Mouse (Mus musculus): ENCODE results near the gene Nlgn3. TPM values are rescaled to one million over a fixed set of nuclear protein-coding genes. Genes with fewer than 3 reads are reported as not detected.
"Not testable (repeated sequence)": the region's sequence is repeated elsewhere in the genome, so short reads cannot be mapped to it uniquely, and the experiment has no call there.

The Nlgn3 gene
- polyA plus RNA-seq, 1 experiment from 2014 or later, result 7.8 TPM

DNA sequence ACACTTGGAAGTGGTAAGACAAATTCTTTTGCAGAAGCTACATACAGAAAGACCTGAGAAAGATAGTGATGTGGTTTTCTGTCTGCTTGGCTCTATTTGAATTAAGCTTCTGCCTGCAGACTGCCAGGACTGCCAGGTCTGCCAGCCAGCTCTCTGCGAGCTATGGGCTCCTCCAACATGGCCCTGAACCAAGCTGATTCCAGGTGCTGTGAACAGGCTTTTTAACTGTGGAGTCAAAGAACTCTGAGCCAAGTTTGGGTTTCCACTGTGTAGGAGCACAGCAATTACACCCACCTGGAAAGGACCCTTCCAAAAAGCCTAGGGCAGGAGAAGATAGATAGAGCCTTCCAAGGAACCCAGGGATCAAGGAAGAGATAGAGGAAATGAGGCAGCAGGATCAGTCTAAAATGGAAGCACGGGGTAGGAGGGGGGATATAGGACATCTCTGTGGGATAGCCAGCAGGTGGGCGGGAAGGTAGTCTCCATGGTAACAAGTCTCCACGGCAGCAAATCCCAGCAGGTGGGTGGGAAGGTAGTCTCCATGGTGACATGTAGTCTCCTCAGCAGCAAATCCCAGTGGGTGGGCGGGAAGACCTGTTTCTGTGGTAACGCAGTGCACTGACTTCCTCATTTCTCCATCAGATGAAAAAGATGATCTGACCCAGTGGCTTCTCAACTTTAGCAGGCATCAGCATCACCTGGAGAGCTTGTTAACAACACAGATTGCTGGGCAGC, 14.8 kb downstream of the Nlgn3 start:
- H3K4me3 ChIP-seq, result no peak overlapping the region
- H3K9me3 ChIP-seq (replicated peaks), result no peaks in the 10 kb centered on the region
- 37% methylated on average over 6 of the region's 6 CpGs for WGBS
- no peak overlapping the region; the same call in 1 of the 2 replicates for H3K27ac ChIP-seq (replicated peaks)
- H3K4me1 ChIP-seq, result peaks cover 14% of the 10 kb centered on the region
- peaks cover 94% of the 10 kb centered on the region for H3K27me3 ChIP-seq (ENCODE audit: low read depth, poor library complexity, severe bottlenecking)
- DNase-seq (ENCODE audit: low spot score), result peak; percentile 44
- peaks cover 36% of the 10 kb centered on the region for H3K36me3 ChIP-seq

DNA sequence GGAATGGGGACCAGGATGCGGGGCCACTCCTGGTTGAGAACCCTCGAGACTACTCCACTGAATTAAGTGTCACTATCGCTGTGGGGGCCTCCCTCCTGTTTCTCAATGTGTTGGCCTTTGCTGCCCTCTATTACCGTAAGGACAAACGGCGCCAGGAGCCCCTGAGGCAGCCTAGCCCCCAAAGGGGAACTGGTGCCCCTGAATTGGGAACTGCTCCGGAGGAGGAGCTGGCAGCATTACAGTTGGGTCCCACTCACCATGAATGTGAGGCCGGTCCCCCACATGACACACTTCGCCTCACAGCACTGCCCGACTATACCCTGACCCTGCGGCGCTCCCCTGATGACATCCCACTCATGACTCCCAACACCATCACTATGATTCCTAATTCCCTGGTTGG, 20.8 kb downstream of the Nlgn3 start:
- Histone ChIP-seq H3K9me3 (replicated peaks) (no peaks in the 10 kb centered on the region), H3K27me3 (ENCODE audit: low read depth, poor library complexity, severe bottlenecking) (peaks cover 75% of the 10 kb centered on the region), H3K36me3 (peaks cover 37% of the 10 kb centered on the region), H3K27ac (replicated peaks) (no peak overlapping the region), H3K4me3 (no peak overlapping the region), H3K4me1 (no peaks in the 10 kb centered on the region)
- DNase-seq (ENCODE audit: low spot score), result no peak
- 90% methylated on average over 12 of the region's 12 CpGs for WGBS

DNA sequence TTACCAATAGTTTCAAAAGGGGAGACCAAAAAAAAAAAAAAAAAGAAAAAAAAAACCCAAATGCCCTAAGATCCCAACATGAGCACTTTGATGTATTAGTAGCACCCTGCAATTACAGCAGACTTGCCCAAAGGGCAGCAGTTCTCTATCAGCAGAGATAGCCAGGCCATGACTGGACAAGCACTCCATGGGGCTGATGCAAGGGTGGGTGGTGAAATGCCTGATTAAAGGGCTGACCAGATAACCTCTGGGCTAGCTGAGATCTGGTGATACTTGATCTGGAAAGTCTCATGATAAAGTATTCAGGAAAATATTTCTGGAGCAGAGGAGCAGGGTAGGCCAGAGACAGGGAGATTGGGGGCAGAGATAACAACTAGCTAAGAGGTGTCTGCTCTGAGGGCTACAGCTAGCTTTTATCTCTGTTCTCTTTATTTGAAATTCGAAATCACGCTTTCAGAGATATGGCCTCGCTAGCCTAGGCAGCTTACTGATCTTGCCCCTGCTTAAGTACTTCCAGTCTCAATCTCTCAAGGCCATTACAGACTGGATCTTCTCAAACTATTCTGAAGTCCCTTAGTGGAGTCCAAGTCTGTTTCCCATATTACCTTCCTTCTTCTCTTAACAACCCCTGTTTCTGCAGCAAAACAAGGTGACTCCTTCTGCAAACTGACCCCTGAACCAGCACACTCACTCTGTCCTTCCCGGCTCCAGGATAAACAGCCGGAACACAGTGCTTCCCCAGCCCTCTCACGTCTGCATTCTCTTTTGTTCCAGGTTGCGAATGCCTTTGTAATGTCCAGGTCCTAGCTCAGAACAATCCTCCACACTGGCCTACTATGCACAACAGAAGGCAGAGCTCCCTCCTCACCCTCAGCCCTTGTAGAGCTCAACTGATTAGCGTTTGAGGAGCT, 27.3 kb downstream of the Nlgn3 start:
- Histone ChIP-seq H3K4me3 (no peak overlapping the region), H3K36me3 (peaks cover 4% of the 10 kb centered on the region; the same call in 1 of the 2 replicates), H3K27ac (replicated peaks) (no peak overlapping the region), H3K9me3 (replicated peaks) (no peaks in the 10 kb centered on the region), H3K4me1 (peaks cover 6% of the 10 kb centered on the region), H3K27me3 (ENCODE audit: low read depth, poor library complexity, severe bottlenecking) (peaks cover 39% of the 10 kb centered on the region)
- 61% methylated on average over 8 of the region's 8 CpGs for WGBS
- no peak for DNase-seq (ENCODE audit: low spot score)

DNA sequence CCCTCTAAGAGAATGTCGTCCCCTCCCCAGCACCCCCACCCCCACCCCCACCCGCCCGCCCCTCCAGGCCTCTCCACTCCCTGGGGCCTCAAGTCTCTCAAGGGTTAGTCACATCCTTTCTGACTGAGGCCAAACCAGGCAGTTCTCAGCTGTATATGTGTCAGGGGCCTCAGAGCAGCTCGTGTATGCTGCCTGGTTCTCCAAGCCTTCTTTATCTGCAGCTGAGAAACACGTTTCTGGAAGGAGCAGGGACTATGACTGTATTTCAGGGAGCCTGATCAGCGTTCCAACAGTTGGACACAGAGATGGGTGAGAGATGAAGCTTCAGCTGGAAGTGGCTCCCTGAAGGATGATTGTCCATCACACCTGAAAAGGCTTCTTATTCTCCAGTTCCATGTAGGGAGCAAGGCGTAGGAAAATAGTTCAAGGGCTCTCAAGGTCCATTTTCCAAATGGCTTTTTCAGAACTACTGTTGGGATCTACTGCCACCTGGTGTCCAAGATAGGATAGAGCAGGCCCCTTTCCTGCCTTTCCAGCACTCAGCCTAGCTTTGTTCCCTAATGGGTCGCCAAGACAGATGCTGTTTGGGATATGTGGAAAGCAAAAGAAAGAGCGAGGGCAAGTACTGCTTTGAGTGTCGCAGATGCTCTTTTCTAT, 30.5 kb downstream of the Nlgn3 start:
- H3K36me3 ChIP-seq, result no peaks in the 10 kb centered on the region
- WGBS, result 33% methylated on average over 10 of the region's 10 CpGs
- peak; percentile 61 for DNase-seq (ENCODE audit: low spot score)
- peak overlapping the region; percentile 76 for H3K27ac ChIP-seq (replicated peaks)
- peaks cover 30% of the 10 kb centered on the region for H3K27me3 ChIP-seq (ENCODE audit: low read depth, poor library complexity, severe bottlenecking)
- H3K4me3 ChIP-seq, result no peak overlapping the region
- H3K9me3 ChIP-seq (replicated peaks), result no peaks in the 10 kb centered on the region
- H3K4me1 ChIP-seq, result peaks cover 14% of the 10 kb centered on the region

DNA sequence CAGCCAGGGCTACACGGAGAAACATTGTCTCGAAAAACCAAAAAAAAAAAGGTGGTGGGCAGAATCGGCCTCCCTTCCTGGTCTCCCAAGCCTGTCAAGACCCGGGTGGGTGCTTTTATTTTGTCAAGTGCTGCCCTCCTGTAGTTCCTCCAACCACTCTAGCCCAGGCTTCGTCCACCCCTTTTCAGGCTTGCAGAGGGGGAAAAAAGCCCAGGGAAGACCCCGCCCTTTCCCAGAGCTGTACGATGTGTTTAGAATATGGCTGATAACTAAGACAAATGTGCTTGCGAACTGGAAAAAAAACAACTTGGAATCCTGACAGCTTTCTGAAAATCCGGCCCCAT, 33.0 kb downstream of the Nlgn3 start:
- no peaks in the 10 kb centered on the region for H3K9me3 ChIP-seq (replicated peaks)
- H3K4me3 ChIP-seq, result peak overlapping the region; percentile 51
- H3K4me1 ChIP-seq, result peaks cover 14% of the 10 kb centered on the region
- no peak for DNase-seq (ENCODE audit: low spot score)
- peak overlapping the region; percentile 90 for H3K27ac ChIP-seq (replicated peaks)
- no peaks in the 10 kb centered on the region for H3K36me3 ChIP-seq
- 48% methylated on average over 9 of the region's 9 CpGs for WGBS
- peaks cover 11% of the 10 kb centered on the region for H3K27me3 ChIP-seq (ENCODE audit: low read depth, poor library complexity, severe bottlenecking)

DNA sequence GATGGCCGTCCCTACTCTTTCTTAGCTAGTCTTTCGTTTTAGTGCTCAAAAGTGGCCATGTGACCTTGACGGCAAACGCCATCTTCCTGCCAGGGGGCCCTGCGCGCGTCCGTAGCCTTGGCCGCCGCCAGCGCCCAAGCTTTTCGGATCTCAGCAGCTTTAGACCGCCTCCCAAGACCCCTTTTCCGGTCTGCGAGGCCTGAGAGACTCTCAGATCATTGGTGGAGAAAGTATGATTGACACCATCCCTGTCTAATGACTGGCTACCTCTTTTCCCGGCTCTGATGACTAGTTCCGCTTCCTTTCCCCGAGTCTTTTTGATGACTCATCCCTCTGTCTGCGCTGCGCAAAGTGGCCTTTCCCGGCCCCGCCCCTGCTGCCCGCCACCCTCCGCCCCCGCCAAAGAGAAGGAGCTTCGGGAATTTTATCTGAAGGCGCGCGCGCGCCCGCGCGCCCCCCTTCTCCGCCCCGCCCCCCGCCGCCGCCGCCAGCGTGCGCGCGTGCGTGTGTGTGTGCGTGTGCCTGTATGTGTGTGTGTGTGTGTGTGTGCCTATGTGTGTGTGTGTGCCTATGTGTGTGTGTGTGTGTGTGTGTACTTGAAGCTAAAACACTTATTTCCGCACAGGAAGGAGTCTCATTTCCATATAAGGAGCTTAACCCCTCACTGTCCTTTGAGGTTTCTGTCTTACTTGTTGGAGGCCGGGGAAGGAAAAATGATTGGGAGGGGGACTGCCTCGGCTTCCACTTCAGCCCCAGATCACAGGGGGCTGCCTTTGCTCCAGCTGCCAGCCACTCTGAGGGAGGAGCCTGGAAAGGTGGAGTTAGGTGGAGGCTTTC, 33.6 kb downstream of the Nlgn3 start:
- peak overlapping the region; percentile 51 for H3K4me3 ChIP-seq
- no peaks in the 10 kb centered on the region for H3K36me3 ChIP-seq
- 18% methylated on average over 38 of the region's 49 CpGs for WGBS
- peak; percentile 89 for DNase-seq (ENCODE audit: low spot score)
- peak overlapping the region; percentile 90 for H3K27ac ChIP-seq (replicated peaks)
- peaks cover 14% of the 10 kb centered on the region for H3K4me1 ChIP-seq
- no peaks in the 10 kb centered on the region for H3K9me3 ChIP-seq (replicated peaks)
- H3K27me3 ChIP-seq (ENCODE audit: low read depth, poor library complexity, severe bottlenecking), result peaks cover 10% of the 10 kb centered on the region

DNA sequence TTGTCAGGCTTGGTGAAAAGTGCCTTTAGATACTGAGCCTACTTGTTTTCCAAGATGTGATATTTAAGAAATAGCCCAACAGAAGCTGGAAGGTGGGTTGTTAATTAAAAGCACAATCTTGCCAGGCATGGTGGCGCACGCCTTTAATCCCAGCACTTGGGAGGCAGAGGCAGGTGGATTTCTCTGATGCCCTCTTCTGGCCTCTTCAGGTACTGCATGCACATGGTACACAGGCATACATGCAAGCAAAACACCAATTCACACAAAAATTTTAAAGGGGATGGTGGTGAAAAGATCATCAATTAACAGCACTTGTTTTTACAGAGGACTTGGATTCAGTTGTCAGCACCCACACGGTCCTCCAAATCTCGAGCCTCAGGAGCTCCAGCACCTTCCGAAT, 35.6 kb downstream of the Nlgn3 start:
- DNase-seq (ENCODE audit: low spot score), result no peak
- peaks cover 14% of the 10 kb centered on the region for H3K27me3 ChIP-seq (ENCODE audit: low read depth, poor library complexity, severe bottlenecking)
- 91% methylated on average over 5 of the region's 5 CpGs for WGBS
- no peak overlapping the region for H3K4me3 ChIP-seq
- H3K27ac ChIP-seq (replicated peaks), result no peak overlapping the region
- H3K4me1 ChIP-seq, result peaks cover 8% of the 10 kb centered on the region
- no peaks in the 10 kb centered on the region for H3K36me3 ChIP-seq
- no peaks in the 10 kb centered on the region for H3K9me3 ChIP-seq (replicated peaks)

DNA sequence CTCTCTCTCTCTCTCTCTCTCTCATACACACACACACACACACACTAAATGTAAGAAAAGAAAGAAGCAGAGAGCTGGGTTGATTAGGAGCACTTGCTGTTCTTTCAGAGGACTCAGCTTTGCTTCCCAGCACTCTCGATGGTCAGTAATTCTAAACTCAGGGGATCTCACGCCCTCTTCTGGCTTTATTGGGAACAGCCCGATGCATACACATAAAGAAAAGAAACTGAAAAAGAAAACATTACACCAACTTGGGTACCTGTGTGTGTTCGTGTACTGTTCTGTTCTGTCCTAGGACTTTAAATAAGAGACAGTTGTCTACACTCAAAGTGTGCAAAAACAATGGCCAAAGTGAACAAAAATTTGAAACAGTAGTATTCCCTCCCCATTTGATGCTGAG, 39.7 kb downstream of the Nlgn3 start:
- WGBS, result 54% methylated on average over 4 of the region's 4 CpGs
- Histone ChIP-seq H3K27ac (replicated peaks) (no peak overlapping the region), H3K9me3 (replicated peaks) (no peaks in the 10 kb centered on the region), H3K4me1 (no peaks in the 10 kb centered on the region), H3K4me3 (no peak overlapping the region), H3K36me3 (no peaks in the 10 kb centered on the region), H3K27me3 (ENCODE audit: low read depth, poor library complexity, severe bottlenecking) (peaks cover 21% of the 10 kb centered on the region)
- DNase-seq (ENCODE audit: low spot score), result no peak

DNA sequence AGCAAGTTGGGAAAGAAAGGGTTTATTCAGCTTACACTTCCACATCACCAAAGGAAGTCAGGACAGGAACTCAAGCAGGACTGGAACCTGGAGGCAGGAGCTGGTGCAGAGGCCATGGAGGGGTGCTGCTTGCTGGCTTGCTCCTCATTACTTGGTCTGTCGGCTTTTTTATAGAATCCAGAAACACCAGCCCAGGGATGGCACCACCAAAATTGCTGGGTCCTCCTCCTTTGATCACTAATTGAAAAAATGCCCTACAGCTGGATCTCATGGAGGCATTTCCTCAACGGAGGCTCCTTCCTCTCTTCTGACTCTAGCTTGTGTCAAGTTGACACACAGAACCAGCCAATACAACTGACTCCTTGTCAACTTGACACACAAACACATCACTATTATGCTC, 43.9 kb downstream of the Nlgn3 start:
- DNase-seq (ENCODE audit: low spot score); H3K27ac ChIP-seq (replicated peaks); H3K36me3 ChIP-seq; H3K9me3 ChIP-seq (replicated peaks); H3K4me3 ChIP-seq; H3K4me1 ChIP-seq: not testable (repeated sequence)
- WGBS, result 66% methylated on average over 2 of the region's 2 CpGs
- peaks cover 38% of the 10 kb centered on the region for H3K27me3 ChIP-seq (ENCODE audit: low read depth, poor library complexity, severe bottlenecking)

DNA sequence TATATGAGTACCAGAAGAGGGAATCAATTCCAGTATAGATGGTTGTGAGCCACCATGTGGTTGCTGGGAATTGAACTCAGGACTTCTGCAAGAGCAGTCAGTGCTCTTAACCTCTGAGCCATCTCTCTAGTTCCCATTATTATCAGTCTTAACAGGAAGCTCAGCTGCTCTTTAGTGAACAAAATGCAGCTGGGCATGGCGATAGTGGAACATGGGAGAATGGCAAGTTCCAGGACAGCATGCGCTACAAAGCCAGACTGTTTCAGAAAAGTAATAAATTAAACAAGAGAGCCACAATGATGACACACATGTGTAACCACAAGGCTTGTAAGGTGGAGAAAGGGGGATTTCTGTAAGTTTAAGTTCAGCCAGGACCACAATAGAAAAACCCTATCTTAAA, 46.5 kb downstream of the Nlgn3 start:
- H3K9me3 ChIP-seq (replicated peaks), result no peaks in the 10 kb centered on the region
- H3K27me3 ChIP-seq (ENCODE audit: low read depth, poor library complexity, severe bottlenecking), result peaks cover 32% of the 10 kb centered on the region
- H3K36me3 ChIP-seq, result no peaks in the 10 kb centered on the region
- 92% methylated on average over 2 of the region's 2 CpGs for WGBS
- H3K27ac ChIP-seq (replicated peaks), result no peak overlapping the region
- no peaks in the 10 kb centered on the region for H3K4me1 ChIP-seq
- H3K4me3 ChIP-seq, result no peak overlapping the region
- DNase-seq (ENCODE audit: low spot score), result no peak

DNA sequence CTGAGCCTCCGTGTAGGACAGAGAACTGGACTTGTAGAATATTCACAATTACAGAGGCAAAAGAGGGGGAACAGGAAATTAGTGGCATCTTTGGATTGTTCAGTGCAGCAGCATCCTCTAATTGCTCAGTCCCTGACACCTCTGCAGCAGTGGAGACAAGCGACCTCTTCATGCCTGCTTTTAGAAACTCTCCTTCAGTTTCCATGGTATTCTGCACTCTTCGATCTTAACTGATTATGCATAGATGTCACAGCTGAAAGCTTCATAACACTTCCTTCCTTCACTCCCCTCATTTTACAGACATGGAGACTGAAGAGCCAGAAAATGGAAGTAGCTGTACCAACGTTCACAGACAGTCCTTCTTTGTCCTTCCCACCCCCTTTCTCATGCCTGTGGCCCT, 47.5 kb downstream of the Nlgn3 start:
- Histone ChIP-seq H3K9me3 (replicated peaks) (no peaks in the 10 kb centered on the region), H3K4me1 (no peaks in the 10 kb centered on the region), H3K4me3 (no peak overlapping the region), H3K27ac (replicated peaks) (no peak overlapping the region), H3K36me3 (no peaks in the 10 kb centered on the region), H3K27me3 (ENCODE audit: low read depth, poor library complexity, severe bottlenecking) (peaks cover 28% of the 10 kb centered on the region)
- 80% methylated on average over 4 of the region's 4 CpGs for WGBS
- no peak for DNase-seq (ENCODE audit: low spot score)

DNA sequence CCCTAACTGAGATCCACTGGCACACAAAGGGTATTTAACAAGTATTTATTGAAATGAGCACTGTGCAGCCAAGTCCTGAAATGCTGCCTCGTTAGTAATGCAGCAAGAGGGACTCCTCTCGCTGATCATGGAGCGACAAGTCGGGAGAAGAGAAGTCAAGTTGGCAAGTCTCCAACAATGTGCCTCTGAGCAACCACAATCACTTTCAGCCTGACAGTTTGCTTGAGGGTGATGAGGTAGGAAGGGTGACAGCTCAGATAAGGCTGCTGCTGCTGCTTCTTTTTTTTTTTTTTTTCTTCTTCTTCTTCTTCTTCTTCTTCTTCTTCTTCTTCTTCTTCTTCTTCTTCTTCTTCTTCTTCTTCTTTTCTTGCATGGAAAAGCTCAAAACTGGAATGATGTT, 52.2 kb downstream of the Nlgn3 start:
- no peak overlapping the region for H3K27ac ChIP-seq (replicated peaks)
- no peak for DNase-seq (ENCODE audit: low spot score)
- no peak overlapping the region for H3K4me3 ChIP-seq
- H3K27me3 ChIP-seq (ENCODE audit: low read depth, poor library complexity, severe bottlenecking), result peaks cover 19% of the 10 kb centered on the region
- H3K4me1 ChIP-seq, result no peaks in the 10 kb centered on the region
- 81% methylated on average over 4 of the region's 4 CpGs for WGBS
- no peaks in the 10 kb centered on the region for H3K9me3 ChIP-seq (replicated peaks)
- no peaks in the 10 kb centered on the region for H3K36me3 ChIP-seq

All from midbrain, embryonic 10.5 days (tissue).